Mouse (Mus musculus): ENCODE measurements at regions not wholly inside any gene's neighbourhood (a gene's known extent, or its start where the extent isn't known, plus 50 kb on each side); places are given as distances from the start of the nearest gene placed in this dataset.

GRCm38 (mm10) chr1:76484193-76484592, 938.1 kb downstream of the Slc4a3 start:
- no peak for DNase-seq (ENCODE audit: low spot score in 2 of 2)

GRCm38 (mm10) chr1:76487481-76487880, 941.4 kb downstream of the Slc4a3 start:
- no peak for DNase-seq (ENCODE audit: low spot score in 2 of 2)

- DNase-seq (ENCODE audit: low spot score in 2 of 2) = no peak
Observed at GRCm38 (mm10) chr1:76489681-76490492, 943.8 kb downstream of the Slc4a3 start.

GRCm38 (mm10) chr1:76490719-76491118, 944.7 kb downstream of the Slc4a3 start:
- no peak for DNase-seq (ENCODE audit: low spot score in 2 of 2)

- DNase-seq (ENCODE audit: low spot score in 2 of 2) = no peak
Observed at GRCm38 (mm10) chr1:76491187-76491586, 945.1 kb downstream of the Slc4a3 start.

GRCm38 (mm10) chr1:76505150-76505549, 959.1 kb downstream of the Slc4a3 start:
- DNase-seq (ENCODE audit: low spot score in 2 of 2) = peak in 1 of 2 experiments; percentile 47

GRCm38 (mm10) chr1:76508821-76509220, 962.8 kb downstream of the Slc4a3 start:
- no peak for DNase-seq (ENCODE audit: low spot score in 2 of 2)

GRCm38 (mm10) chr1:76509486-76509885, 963.4 kb downstream of the Slc4a3 start:
- DNase-seq (ENCODE audit: low spot score in 2 of 2) = no peak

- no peak for DNase-seq (ENCODE audit: low spot score in 2 of 2)
Observed at GRCm38 (mm10) chr1:76512156-76512555, 966.1 kb downstream of the Slc4a3 start.

GRCm38 (mm10) chr1:76513490-76513889, 967.4 kb downstream of the Slc4a3 start:
- peak; percentile 25 to 29 for DNase-seq (ENCODE audit: low spot score in 2 of 2)

- no peak for DNase-seq (ENCODE audit: low spot score in 2 of 2)
Observed at GRCm38 (mm10) chr1:76529531-76529930, 983.5 kb downstream of the Slc4a3 start.

- DNase-seq (ENCODE audit: low spot score in 2 of 2) = no peak
Observed at GRCm38 (mm10) chr1:76530342-76530741, 984.3 kb downstream of the Slc4a3 start.

GRCm38 (mm10) chr1:76535522-76535956, 979.3 kb downstream of the Epha4 start:
- no peak for DNase-seq (ENCODE audit: low spot score in 2 of 2)

- DNase-seq (ENCODE audit: low spot score in 2 of 2) = no peak
Observed at GRCm38 (mm10) chr1:76540529-76540928, 974.4 kb downstream of the Epha4 start.

- DNase-seq (ENCODE audit: low spot score in 2 of 2) = no peak
Observed at GRCm38 (mm10) chr1:76550876-76551275, 964.0 kb downstream of the Epha4 start.

GRCm38 (mm10) chr1:76559441-76559840, 955.4 kb downstream of the Epha4 start:
- DNase-seq (ENCODE audit: low spot score in 2 of 2) = no peak

GRCm38 (mm10) chr1:76575487-76575886, 939.4 kb downstream of the Epha4 start:
- DNase-seq (ENCODE audit: low spot score in 2 of 2) = no peak

GRCm38 (mm10) chr1:76585921-76586320, 929.0 kb downstream of the Epha4 start:
- DNase-seq (ENCODE audit: low spot score in 2 of 2) = no peak

- DNase-seq (ENCODE audit: low spot score in 2 of 2) = no peak
Observed at GRCm38 (mm10) chr1:76625831-76626230, 889.1 kb downstream of the Epha4 start.

- DNase-seq (ENCODE audit: low spot score in 2 of 2) = no peak
Observed at GRCm38 (mm10) chr1:76629861-76630260, 885.0 kb downstream of the Epha4 start.

- peak; percentile 15 to 27 for DNase-seq (ENCODE audit: low spot score in 2 of 2)
Observed at GRCm38 (mm10) chr1:76634071-76634470, 880.8 kb downstream of the Epha4 start.

- DNase-seq (ENCODE audit: low spot score in 2 of 2) = peak; percentile 15 to 39
Observed at GRCm38 (mm10) chr1:76637268-76638009, 877.4 kb downstream of the Epha4 start.

Data from layer of hippocampus, postnatal 10 days (tissue).